Mouse (Mus musculus) midbrain, postnatal 0 days (tissue): Measurements from ENCODE around the gene Itsn1. TPM values are rescaled to one million over a fixed set of nuclear protein-coding genes. Genes with fewer than 3 reads are reported as not detected.

Experiments used
- ATAC-seq: fragments of 200-750 bp; cut with Nextera tagmentation; 2 replicates; pipeline ENCODE4 v1.8.0; 2017; ENCODE audit warnings: moderate number of reproducible peaks, mild to moderate bottlenecking, moderate TSS enrichment, moderate library complexity; ENCODE audit not compliant: low FRiP score
- DNase-seq: peaks from one replicate; pipeline ENCODE4 v3.0.0-alpha.2; 2015; ENCODE audit warnings: low spot score
- H3K27ac ChIP-seq: fragments of 300-500 bp; sonication (generic); 2 replicates; pipeline ENCODE4 v1.5.1; 2014; ENCODE audit warnings: low read depth, mild to moderate bottlenecking, low read length, mixed read lengths
- H3K27me3 ChIP-seq: fragments of 300-500 bp; sonication (generic); 2 replicates; pipeline ENCODE4 v1.6.1; 2014; ENCODE audit warnings: low read length, control low read depth, mixed read lengths; ENCODE audit not compliant: insufficient read depth
- H3K36me3 ChIP-seq: fragments of 300-500 bp; sonication (generic); 2 replicates; pipeline ENCODE4 v1.6.1; 2014; ENCODE audit warnings: low read length, control low read depth, mixed read lengths; ENCODE audit not compliant: insufficient read depth
- H3K4me1 ChIP-seq: fragments of 300-500 bp; sonication (generic); 2 replicates; pipeline ENCODE4 v1.6.1; 2014; ENCODE audit warnings: mild to moderate bottlenecking, control low read depth, antibody characterized with exemption, low read length, mixed read lengths; ENCODE audit not compliant: insufficient read depth
- H3K4me2 ChIP-seq: fragments of 300-500 bp; sonication (generic); 2 replicates; pipeline ENCODE4 v1.6.1; 2014; ENCODE audit warnings: low read depth, mild to moderate bottlenecking, low read length, mixed read lengths; ENCODE audit not compliant: poor library complexity, severe bottlenecking
- H3K4me3 ChIP-seq: fragments of 300-500 bp; sonication (generic); 2 replicates; pipeline ENCODE4 v1.5.1; 2014; ENCODE audit warnings: low read depth, mild to moderate bottlenecking, low read length, moderate library complexity
- H3K9ac ChIP-seq: fragments of 300-500 bp; sonication (generic); replicated peaks from 2 replicates; pipeline ENCODE4 v1.6.1; 2014; ENCODE audit warnings: mild to moderate bottlenecking, low read length, moderate library complexity, mixed read lengths; ENCODE audit not compliant: poor library complexity, severe bottlenecking
- H3K9me3 ChIP-seq: fragments of 300-500 bp; sonication (generic); 2 replicates; pipeline ENCODE4 v1.6.1; 2016; ENCODE audit warnings: low read length, control low read depth
- CTCF ChIP-seq: IDR thresholded peaks from 2 replicates; pipeline ENCODE4 v1.5.1; 2016; ENCODE audit warnings: antibody characterized with exemption, mild to moderate bottlenecking
- WGBS: fragments of 180-500 bp; shearing (Covaris S2); extraction: QIAGEN DNeasy Blood & Tissue Kit; methylation state at CpG from one replicate; pipeline ENCODE4 v1.1.7; 2014; 5-methylcytosine and 5-hydroxymethylcytosine counted together
- polyA plus RNA-seq: library from polyadenylated mRNA; unstranded; fragments of >200 nt; fragmentation: Nextera tagmentation; extraction: Ambion mirVana; gene quantifications from 2 replicates; pipeline ENCODE4 v1.2.1, GENCODE M21; 2015
- total RNA-seq: library from RNA; depleted of rRNA; stranded (reverse); fragments of >200 nt; gene quantifications from 2 replicates; pipeline ENCODE4 v1.2.3, GENCODE M21; 2014

Itsn1 gene
- total and polyA plus RNA-seq, 2 experiments from 2014 or later = 34.0 to 78.7 TPM

DNA sequence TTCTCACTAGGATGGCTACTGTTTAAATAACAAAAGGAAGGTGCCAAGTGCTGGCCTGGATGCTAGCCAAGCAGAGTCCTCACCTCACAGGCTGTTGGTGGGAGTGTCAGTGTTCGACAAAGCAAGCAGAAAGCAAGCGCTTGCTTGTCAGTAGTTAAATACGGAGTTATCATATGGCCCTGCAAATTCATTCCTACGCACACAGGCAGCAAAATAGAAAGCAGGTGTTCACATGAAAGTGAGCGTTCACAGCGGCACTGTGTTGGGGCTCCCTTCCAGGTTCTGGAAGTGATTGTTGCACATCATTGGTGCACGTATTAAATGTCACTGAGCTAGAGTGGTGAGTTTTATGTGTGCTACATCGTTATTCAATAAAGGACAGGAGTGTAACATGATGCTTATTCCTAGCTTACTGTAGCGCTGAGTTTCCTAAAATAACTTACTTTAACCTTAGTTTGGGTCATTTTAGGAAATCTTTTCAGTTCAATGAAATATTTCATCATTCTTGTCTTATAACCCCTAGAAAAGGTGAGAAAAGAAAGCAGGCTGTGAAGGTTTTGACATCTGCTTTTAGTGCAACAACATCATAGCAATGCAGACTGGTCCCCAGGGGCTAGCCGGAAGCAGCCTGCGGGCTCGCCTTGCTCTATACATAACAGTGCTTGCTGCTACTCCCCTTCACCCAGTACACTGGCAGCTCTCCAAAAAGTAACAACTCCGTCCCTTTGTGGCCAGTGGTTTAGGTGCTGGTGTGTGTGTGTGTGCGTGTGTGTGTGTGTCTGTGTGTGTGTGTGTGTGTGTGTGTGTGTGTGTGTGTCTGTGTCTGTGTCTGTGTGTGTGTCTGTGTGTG lies 17.2 kb downstream of the Itsn1 start:
- Histone ChIP-seq H3K36me3 (no peaks in the 10 kb centered on the region), H3K27ac (no peak overlapping the region; the same call in 1 of the 2 replicates), H3K27me3 (no peaks in the 10 kb centered on the region), H3K9me3 (no peaks in the 10 kb centered on the region), H3K4me1 (no peaks in the 10 kb centered on the region), H3K4me2 (no peak overlapping the region), H3K4me3 (no peak overlapping the region), H3K9ac (no peak overlapping the region)
- TF ChIP-seq CTCF = no peak
- WGBS = 68% methylated on average over 14 of the region's 14 CpGs
- DNase-seq (no peak), ATAC-seq (no peak)

DNA sequence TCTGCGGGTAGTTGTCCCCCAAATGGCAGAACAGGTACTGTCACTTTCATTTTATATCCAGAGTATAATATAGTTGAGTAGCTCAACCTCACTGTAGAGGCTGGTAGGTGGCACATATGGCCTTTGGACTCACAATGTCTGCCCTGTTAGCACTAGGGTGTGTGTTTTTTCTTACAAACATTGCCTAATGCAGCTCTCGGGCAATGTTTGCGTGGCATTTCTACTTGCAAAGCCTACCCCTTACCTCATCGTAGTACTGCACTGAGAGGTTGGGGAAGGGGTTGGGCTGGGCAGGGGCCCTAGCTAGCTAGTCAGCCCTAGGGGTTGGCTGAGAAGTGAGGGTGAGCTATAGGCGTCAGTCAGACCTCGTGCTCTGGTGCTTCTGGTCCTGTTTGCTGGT lies 18.5 kb downstream of the Itsn1 start:
- TF ChIP-seq CTCF = no peak
- H3K9me3 ChIP-seq = no peaks in the 10 kb centered on the region
- H3K4me3 ChIP-seq = no peak overlapping the region
- no peaks in the 10 kb centered on the region for H3K36me3 ChIP-seq
- no peak overlapping the region for H3K9ac ChIP-seq
- H3K27ac ChIP-seq = no peak overlapping the region
- ATAC-seq (no peak), DNase-seq (no peak)
- 93% methylated on average over 6 of the region's 6 CpGs for WGBS
- no peaks in the 10 kb centered on the region for H3K4me1 ChIP-seq
- no peak overlapping the region for H3K4me2 ChIP-seq
- H3K27me3 ChIP-seq = no peaks in the 10 kb centered on the region

DNA sequence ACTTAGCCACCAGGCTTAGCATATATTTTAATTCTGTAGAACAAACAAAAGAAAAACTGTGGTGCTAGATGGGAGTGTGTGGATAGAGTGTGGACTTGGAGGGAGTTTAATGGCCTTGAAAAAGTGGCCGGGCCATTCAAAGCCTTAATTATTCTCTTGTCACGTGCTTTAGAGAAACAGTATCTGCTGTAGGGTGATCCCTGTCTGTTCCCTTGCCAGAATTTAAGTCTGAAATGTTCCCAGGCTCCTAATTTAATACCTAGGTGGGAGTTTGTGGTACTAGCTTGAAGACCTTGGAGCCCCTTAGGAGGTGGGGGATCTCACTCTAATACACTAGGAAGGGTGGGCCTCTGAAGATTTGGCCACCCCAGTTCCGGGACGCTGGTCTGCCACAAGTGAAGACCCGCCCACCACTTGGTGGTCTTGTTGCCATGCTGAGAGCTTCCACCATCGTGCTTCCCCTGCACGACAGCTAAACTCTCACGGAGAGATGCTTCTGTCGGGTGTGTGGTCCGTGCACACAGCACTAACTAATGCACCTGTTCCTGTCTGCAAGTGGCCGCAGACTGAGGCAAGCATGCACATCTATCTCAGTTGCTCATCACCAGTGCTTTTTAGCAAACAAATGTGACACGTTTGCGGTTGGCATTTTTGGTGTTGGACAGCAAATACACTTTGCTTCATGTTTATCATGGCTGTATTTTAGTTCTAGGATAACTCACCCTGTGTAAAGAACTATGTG lies 22.7 kb downstream of the Itsn1 start:
- no peak for DNase-seq

DNA sequence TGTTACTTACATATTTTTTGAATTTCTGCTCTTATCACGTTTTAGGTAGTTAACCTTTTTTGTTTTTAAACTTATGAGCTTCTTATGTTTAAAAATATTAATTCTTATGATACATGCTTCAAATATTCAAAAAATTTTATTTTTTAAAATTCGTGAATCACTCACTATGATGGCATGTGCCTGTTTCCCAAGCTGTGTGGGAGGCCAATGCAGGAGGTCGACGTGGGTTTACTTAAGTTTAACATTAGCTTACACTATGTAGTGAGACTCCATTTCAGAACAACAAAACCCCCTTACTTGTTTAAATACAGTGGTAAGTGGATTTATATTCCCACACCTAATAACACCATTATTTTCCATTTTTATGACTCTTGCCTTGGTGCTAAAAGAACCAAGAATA lies 24.5 kb downstream of the Itsn1 start:
- ATAC-seq (no peak), DNase-seq (no peak)
- H3K36me3 ChIP-seq = no peaks in the 10 kb centered on the region
- no peak overlapping the region for H3K9ac ChIP-seq
- WGBS = 89% methylated on average over 4 of the region's 4 CpGs
- no peak for TF ChIP-seq CTCF
- H3K4me2 ChIP-seq = no peak overlapping the region
- H3K9me3 ChIP-seq = no peaks in the 10 kb centered on the region
- H3K4me3 ChIP-seq = no peak overlapping the region
- H3K4me1 ChIP-seq = no peaks in the 10 kb centered on the region
- no peaks in the 10 kb centered on the region for H3K27me3 ChIP-seq
- H3K27ac ChIP-seq = no peak overlapping the region

More for the DNA sequence above, 22.7 kb downstream of the Itsn1 start:
- TF ChIP-seq CTCF = no peak
- H3K9me3 ChIP-seq = no peaks in the 10 kb centered on the region
- no peak overlapping the region for H3K27ac ChIP-seq
- no peaks in the 10 kb centered on the region for H3K27me3 ChIP-seq
- ATAC-seq = no peak
- WGBS = 68% methylated on average over 13 of the region's 13 CpGs
- H3K9ac ChIP-seq = no peak overlapping the region
- no peak overlapping the region for H3K4me3 ChIP-seq
- no peaks in the 10 kb centered on the region for H3K36me3 ChIP-seq
- no peak overlapping the region for H3K4me2 ChIP-seq
- H3K4me1 ChIP-seq = no peaks in the 10 kb centered on the region

DNA sequence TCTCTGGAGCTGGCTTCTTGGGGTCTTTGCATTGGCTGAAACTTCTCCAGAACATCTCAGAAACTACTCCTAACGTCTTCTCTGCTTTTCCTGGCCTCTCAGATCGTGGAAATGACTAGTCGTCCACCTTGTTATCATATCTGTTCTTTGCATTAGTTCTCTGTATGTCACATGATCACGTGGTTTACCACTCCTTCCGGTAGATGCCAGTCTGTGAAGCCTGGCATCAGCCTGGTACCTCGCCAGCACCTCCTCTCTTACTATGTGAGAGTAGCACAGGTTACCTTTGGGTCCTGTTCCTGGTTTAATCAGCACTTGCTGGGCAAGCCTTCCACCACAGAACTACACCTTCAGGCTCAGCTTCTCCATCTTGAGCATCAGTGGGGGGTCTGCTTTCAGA lies 25.9 kb downstream of the Itsn1 start:
- Histone ChIP-seq H3K9ac (no peak overlapping the region), H3K4me2 (no peak overlapping the region), H3K27me3 (no peaks in the 10 kb centered on the region), H3K4me1 (no peaks in the 10 kb centered on the region), H3K4me3 (no peak overlapping the region), H3K36me3 (no peaks in the 10 kb centered on the region), H3K27ac (no peak overlapping the region), H3K9me3 (no peaks in the 10 kb centered on the region)
- ATAC-seq (no peak), DNase-seq (no peak)
- WGBS = 95% methylated on average over 6 of the region's 6 CpGs
- no peak for TF ChIP-seq CTCF

DNA sequence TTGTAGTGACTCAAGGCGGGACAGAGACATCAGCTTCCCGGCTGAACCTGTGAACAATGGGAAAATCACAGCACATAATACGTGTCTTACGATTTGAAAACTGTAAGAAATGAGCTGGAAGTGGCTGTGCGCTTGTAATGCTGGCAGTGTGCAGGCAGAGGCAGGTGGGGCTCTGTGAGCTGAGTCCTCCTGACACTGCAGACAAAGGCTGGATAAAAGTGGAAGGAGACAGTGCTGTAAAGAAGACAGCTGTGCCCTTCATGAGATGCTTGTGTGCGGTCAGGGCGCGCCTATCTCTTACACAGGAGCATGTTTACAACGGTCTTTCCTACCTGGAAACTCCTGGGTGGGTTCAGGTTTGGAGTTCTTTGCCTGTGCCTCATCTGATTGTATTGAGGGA lies 32.1 kb downstream of the Itsn1 start:
- DNase-seq = no peak
- Histone ChIP-seq H3K27me3 (no peaks in the 10 kb centered on the region), H3K27ac (no peak overlapping the region), H3K4me3 (no peak overlapping the region), H3K4me1 (no peaks in the 10 kb centered on the region), H3K9me3 (no peaks in the 10 kb centered on the region), H3K9ac (no peak overlapping the region), H3K36me3 (no peaks in the 10 kb centered on the region), H3K4me2 (no peak overlapping the region)
- 76% methylated on average over 9 of the region's 9 CpGs for WGBS
- TF ChIP-seq CTCF = no peak
- no peak for ATAC-seq
